Mouse (Mus musculus) mesoderm, embryonic 11.5 days (tissue): ENCODE measurements around the gene Mcm7.
A peak's percentile ranks its signal among the peaks of the same experiment; 100 is the strongest.

Source experiments
- DNase-seq: peaks from one replicate; pipeline ENCODE4 v3.0.0-alpha.2; 2012; ENCODE audit warnings: low read depth, low spot score

Mcm7 gene

DNA sequence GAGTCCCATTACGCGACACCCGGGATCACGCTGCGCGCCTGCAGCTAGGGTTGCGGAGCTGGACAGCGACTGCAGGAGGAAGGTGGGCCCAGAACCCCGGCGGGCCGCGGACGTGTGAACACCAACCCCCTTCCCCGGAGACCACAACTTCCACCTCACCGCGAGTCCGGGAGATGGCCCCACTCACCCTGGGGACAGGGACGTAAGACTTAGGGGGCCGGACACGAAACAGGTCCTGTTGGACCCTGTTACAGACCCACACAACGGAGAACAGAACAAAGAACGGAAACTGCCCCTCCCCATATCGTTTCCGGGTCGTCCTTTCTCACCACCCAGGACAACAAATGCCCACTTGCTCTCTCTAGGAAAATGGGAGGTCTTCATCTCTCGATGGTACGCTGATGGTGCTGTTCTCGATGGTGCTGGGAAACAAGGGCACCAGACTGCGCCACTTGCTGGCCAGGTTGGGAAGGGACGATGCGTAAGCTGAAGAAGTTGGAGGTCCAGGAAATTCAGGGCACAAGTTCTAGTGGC lies 16.7 kb downstream of the Mcm7 start, which contains the start of gene Zfp113:
Zfp113 (minus strand) TSS at position 302 of the 534 bp plus-strand sequence.
- peak; percentile 95 for DNase-seq

- no peak for DNase-seq
Observed at GRCm38 (mm10) chr5:138154390-138154789, 17.8 kb downstream of the Mcm7 start.

DNA sequence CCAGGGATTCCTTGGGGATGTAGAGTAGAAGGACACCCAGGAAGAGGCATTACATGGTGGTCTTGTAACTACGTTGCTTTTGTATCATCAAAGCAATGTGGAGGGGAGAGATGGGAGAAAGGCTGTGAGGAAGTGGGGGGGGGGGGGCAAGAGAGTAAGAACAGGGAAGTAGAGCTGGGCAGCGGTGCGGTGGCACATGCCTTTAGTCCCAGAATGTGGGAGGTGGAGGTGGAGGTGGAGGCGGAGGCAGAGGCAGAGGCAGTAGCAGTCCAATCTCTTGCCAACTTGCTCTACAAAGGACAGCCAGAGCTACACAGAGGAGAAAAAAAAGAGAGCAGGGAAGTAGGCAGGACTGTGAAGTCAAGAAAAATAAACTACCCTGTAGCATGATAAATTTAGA lies 33.6 kb downstream of the Mcm7 start:
- DNase-seq = no peak

DNA sequence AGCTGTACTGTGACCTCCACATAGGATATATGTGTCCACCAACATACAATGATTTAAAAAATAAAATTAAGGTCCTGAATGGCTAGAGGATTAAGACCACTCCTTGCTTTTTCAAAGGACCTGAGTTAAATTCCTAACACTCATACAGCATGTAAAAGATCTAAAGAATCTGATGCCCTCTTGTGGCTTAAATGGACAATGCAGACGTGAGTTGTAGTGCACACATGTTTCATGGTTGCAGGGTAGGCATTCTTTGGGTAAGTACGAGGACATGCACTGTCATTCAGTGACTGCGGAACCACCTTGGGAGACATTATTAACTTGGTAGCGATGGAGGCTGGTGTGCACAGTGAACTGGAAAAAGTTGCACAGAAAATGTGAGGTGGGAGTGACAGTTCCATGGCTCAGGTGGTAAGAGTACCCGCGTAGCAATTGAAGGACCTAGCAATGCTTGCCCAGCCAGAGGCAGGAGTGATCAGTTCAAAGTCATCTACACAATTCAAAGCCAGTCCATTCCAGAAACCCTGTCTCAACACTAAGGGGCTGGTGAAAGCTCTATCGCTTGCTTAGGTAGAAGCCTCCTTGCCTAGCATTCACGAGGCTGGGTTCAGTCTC lies 34.2 kb downstream of the Mcm7 start:
- peak; percentile 60 for DNase-seq

DNA sequence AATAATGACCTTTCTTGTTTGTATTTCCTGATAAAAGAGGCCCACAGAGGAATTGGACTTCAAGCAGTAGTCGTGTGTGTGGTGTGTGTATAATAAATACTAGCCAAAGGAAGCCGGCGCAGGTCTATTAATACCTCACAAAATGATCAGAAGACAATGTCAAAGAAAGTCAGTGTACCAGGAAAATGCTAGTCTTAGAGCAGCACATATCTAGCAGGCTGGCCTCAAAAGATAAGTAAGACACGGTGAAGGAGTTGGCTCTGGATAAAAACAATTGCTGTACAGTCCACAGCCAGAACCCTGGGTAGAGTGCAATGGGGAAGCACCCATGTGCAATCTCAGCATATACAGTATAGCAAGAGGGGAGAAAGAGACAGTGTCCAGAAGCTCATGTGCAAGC lies 35.0 kb downstream of the Mcm7 start:
- DNase-seq = no peak

DNA sequence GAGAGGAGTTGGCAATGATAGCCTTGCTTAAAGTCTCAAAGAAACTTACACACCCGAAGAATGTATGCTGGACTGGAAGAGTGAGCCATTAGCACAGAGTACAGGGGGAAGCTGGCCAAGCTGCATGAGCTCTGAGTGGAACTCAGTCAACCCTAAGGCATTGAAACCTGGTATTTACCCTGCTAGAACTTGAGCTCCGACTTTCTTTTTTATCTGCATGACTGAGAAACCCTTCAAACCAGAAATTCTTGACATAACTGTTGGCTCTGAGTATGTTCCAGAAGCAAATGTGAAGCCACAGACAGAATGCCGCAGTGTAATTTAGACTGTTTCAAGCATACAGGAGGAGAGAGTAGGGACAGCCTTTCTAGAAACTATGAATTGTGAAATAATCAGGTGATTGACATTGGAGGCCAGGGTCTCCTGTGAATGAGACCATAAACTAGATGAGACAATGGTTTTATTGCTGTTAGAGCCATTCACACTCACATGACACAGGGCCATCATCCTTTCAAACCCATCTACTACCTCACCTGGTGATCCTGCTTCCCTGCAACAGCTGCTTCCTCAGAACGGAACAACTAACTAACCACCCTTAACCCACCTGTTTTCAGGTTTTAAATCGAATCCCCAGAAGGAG lies 39.7 kb downstream of the Mcm7 start:
- DNase-seq = no peak

GRCm38 (mm10) chr5:138118041-138118440 lies 54.2 kb downstream of the Mcm7 start:
- no peak for DNase-seq

GRCm38 (mm10) chr5:138117199-138118015 lies 54.8 kb downstream of the Mcm7 start:
- DNase-seq = peak; percentile 11

GRCm38 (mm10) chr5:138116255-138117198 lies 55.7 kb downstream of the Mcm7 start, which contains the start of gene Zscan21:
Zscan21 (plus strand) TSS chr5:138116903.
- peak; percentile 91 for DNase-seq
